Mouse (Mus musculus) embryo, embryonic 11.5 days (tissue): ENCODE results near the gene Erich6.

Experiments
- DNase-seq: peaks from one replicate; pipeline ENCODE4 v3.0.0-alpha.2; 2012; ENCODE audit warnings: low read depth, low spot score

The Erich6 gene

GRCm38 (mm10) chr3:58636406-58637295 is at the start of gene Erich6:
Erich6 (minus strand) TSS chr3:58637207.
- DNase-seq = peak; percentile 41

- no peak for DNase-seq
Observed at GRCm38 (mm10) chr3:58686206-58686921, 49.4 kb upstream of the Erich6 start.

- DNase-seq = no peak
Observed at GRCm38 (mm10) chr3:58685396-58685795, 48.4 kb upstream of the Erich6 start.

GRCm38 (mm10) chr3:58683346-58683745 is 46.3 kb upstream of the Erich6 start:
- no peak for DNase-seq

- no peak for DNase-seq
Observed at GRCm38 (mm10) chr3:58682336-58682735, 45.3 kb upstream of the Erich6 start.

GRCm38 (mm10) chr3:58681831-58682230 is 44.8 kb upstream of the Erich6 start:
- DNase-seq = no peak

- DNase-seq = no peak
Observed at GRCm38 (mm10) chr3:58680943-58681637, 44.1 kb upstream of the Erich6 start.

GRCm38 (mm10) chr3:58679996-58680395 is 43.0 kb upstream of the Erich6 start:
- no peak for DNase-seq

- no peak for DNase-seq
Observed at GRCm38 (mm10) chr3:58678905-58679304, 41.9 kb upstream of the Erich6 start.

GRCm38 (mm10) chr3:58678384-58678783 is 41.4 kb upstream of the Erich6 start:
- DNase-seq = no peak

GRCm38 (mm10) chr3:58677615-58678014 is 40.6 kb upstream of the Erich6 start:
- DNase-seq = no peak

- DNase-seq = no peak
Observed at GRCm38 (mm10) chr3:58673295-58673694, 36.3 kb upstream of the Erich6 start.

- no peak for DNase-seq
Observed at GRCm38 (mm10) chr3:58672481-58673183, 35.6 kb upstream of the Erich6 start.

- DNase-seq = no peak
Observed at GRCm38 (mm10) chr3:58671616-58672250, 34.7 kb upstream of the Erich6 start.

- no peak for DNase-seq
Observed at GRCm38 (mm10) chr3:58663970-58664369, 27.0 kb upstream of the Erich6 start.

- no peak for DNase-seq
Observed at GRCm38 (mm10) chr3:58660636-58661035, 23.6 kb upstream of the Erich6 start.

- no peak for DNase-seq
Observed at GRCm38 (mm10) chr3:58657356-58657755, 20.3 kb upstream of the Erich6 start.

GRCm38 (mm10) chr3:58655362-58656130 is 18.5 kb upstream of the Erich6 start:
- DNase-seq = peak; percentile 46

- no peak for DNase-seq
Observed at GRCm38 (mm10) chr3:58653907-58654306, 16.9 kb upstream of the Erich6 start.

- DNase-seq = no peak
Observed at GRCm38 (mm10) chr3:58650328-58650727, 13.3 kb upstream of the Erich6 start.
